Mouse (Mus musculus) Patski (cell line): ENCODE data around the gene Psmd3. TPM values are rescaled to one million over a fixed set of nuclear protein-coding genes. Genes with fewer than 3 reads are reported as not detected.
"Not testable (repeated sequence)": the region's sequence is repeated elsewhere in the genome, so short reads cannot be mapped to it uniquely, and the experiment has no call there.

Experiments
- ATAC-seq: fragments of 100-300 bp; one replicate; pipeline ENCODE4 v1.8.0; 2021
- CTCF ChIA-PET: fragments of 350-600 bp; sonication (Branson Sonifier 250); formaldehyde crosslinking; loops from one replicate; lab custom pipeline; 2022; ENCODE audit warnings: inconsistent platforms; lab: Charles Lee
- POLR2A ChIA-PET: fragments of 350-600 bp; sonication (Branson Sonifier 250); formaldehyde crosslinking; loops from one replicate; lab custom pipeline; 2022; ENCODE audit warnings: antibody characterized with exemption, inconsistent platforms; lab: Charles Lee
- DNase-seq: peaks from one replicate; pipeline ENCODE4 v3.0.0-alpha.2; 2011; ENCODE audit warnings: low read depth, low spot score
- H3K27me3 ChIP-seq: fragments of 371-371 bp; one replicate; pipeline ENCODE4 v1.5.1; 2021
- CTCF ChIP-seq: fragments of 100-300 bp; IDR thresholded peaks from one replicate; pipeline ENCODE4 v1.5.1; 2021
- in situ Hi-C: fragments of 300-500 bp; cut with MboI; formaldehyde crosslinking; loops from 3 replicates; pipeline ENCODE4 v1.11.1; 2018; ENCODE audit warnings: low pct_unique_long_range_greater_than_20kb, mixed read lengths
- polyA plus RNA-seq: library from polyadenylated mRNA; unstranded; gene quantifications from one replicate; pipeline ENCODE4 v1.2.3, GENCODE M21; 2021

Psmd3 gene
- polyA plus RNA-seq, 1 experiment from 2014 or later: 161 TPM

GRCm38 (mm10) chr11:98668984-98669383, 13.4 kb upstream of the Psmd3 start:
- DNase-seq (no peak), ATAC-seq (no peak)
- TF ChIP-seq CTCF: no peak
- ChIA-PET CTCF (no interaction called here), POLR2A (no interaction called here)
- in situ Hi-C loops: no loop called here
- peaks cover 5% of the 10 kb centered on the region for H3K27me3 ChIP-seq

- CTCF ChIA-PET: interaction anchor here (3.4 kb wide), 1 partner anchor 11 kb away, joined by 22 read pairs; no protein-coding TSS in a partner anchor
- peaks cover 5% of the 10 kb centered on the region for H3K27me3 ChIP-seq
- ATAC-seq: no peak
- DNase-seq: no peak
- in situ Hi-C loops: no loop called here
- POLR2A ChIA-PET: interaction anchor here (0.6 kb wide), 1 partner anchor 22 kb away, joined by 3 read pairs; no protein-coding TSS in a partner anchor
- TF ChIP-seq CTCF: no peak
These were observed 11.0 kb upstream of the Psmd3 start for GRCm38 (mm10) chr11:98671284-98671815.

GRCm38 (mm10) chr11:98671857-98672256, 10.5 kb upstream of the Psmd3 start:
- peak; percentile 47 for DNase-seq
- H3K27me3 ChIP-seq: peaks cover under 1% of the 10 kb centered on the region
- no peak for TF ChIP-seq CTCF
- in situ Hi-C loops: no loop called here
- ATAC-seq: peak; percentile 19
- POLR2A ChIA-PET: no interaction called here
- CTCF ChIA-PET: interaction anchor here (1.7 to 3.4 kb wide), 2 partner anchors 10 to 11 kb away, joined by 6 to 22 read pairs; partner anchors contain the start of gene Psmd3

GRCm38 (mm10) chr11:98672482-98672881, 9.9 kb upstream of the Psmd3 start:
- H3K27me3 ChIP-seq: no peaks in the 10 kb centered on the region
- in situ Hi-C loops: no loop called here
- DNase-seq (no peak), ATAC-seq (no peak)
- no peak for TF ChIP-seq CTCF
- ChIA-PET POLR2A (no interaction called here), CTCF (interaction anchor here (0.9 to 3.4 kb wide), 5 partner anchors 9 to 104 kb away, joined by 3 to 22 read pairs (median 3); partner anchors contain the start of genes Gsdma and Psmd3)

GRCm38 (mm10) chr11:98673136-98673535, 9.2 kb upstream of the Psmd3 start:
- H3K27me3 ChIP-seq, ATAC-seq, in situ Hi-C loops, POLR2A ChIA-PET, DNase-seq: not testable (repeated sequence)
- CTCF ChIA-PET: interaction anchor here (0.9 to 3.4 kb wide), 5 partner anchors 9 to 105 kb away, joined by 3 to 22 read pairs (median 3); partner anchors contain the start of genes Gsdma and Psmd3
- peak; percentile 75 for TF ChIP-seq CTCF

GRCm38 (mm10) chr11:98675829-98676363, 6.5 kb upstream of the Psmd3 start:
- H3K27me3 ChIP-seq: no peaks in the 10 kb centered on the region
- in situ Hi-C loops: no loop called here
- ChIA-PET CTCF (interaction anchor here (1.7 to 1.9 kb wide), 2 partner anchors 15 to 16 kb away, joined by 4 to 5 read pairs; no protein-coding TSS in a partner anchor), POLR2A (no interaction called here)
- DNase-seq (no peak), ATAC-seq (no peak)
- TF ChIP-seq CTCF: no peak

- CTCF ChIA-PET: no interaction called here
- in situ Hi-C loops: no loop called here
- H3K27me3 ChIP-seq: no peaks in the 10 kb centered on the region
- ATAC-seq (no peak), DNase-seq (no peak)
- peak; percentile 20 for TF ChIP-seq CTCF
- POLR2A ChIA-PET: no interaction called here
These were observed 2.3 kb upstream of the Psmd3 start for GRCm38 (mm10) chr11:98680023-98680422.

GRCm38 (mm10) chr11:98680595-98680994, 1.8 kb upstream of the Psmd3 start:
- POLR2A ChIA-PET, CTCF ChIA-PET, ATAC-seq, DNase-seq, H3K27me3 ChIP-seq, in situ Hi-C loops: not testable (repeated sequence)

- no peak for TF ChIP-seq CTCF
- in situ Hi-C loops: no loop called here
- ATAC-seq: no peak
- ChIA-PET POLR2A (interaction anchor here (0.7 kb wide), 1 partner anchor 95 kb away, joined by 6 read pairs; no protein-coding TSS in a partner anchor), CTCF (interaction anchor here (1.2 to 1.9 kb wide), 3 partner anchors 8 to 106 kb away, joined by 3 to 9 read pairs (median 6); no protein-coding TSS in a partner anchor)
- no peaks in the 10 kb centered on the region for H3K27me3 ChIP-seq
- DNase-seq: no peak
These were observed 1.2 kb upstream of the Psmd3 start for GRCm38 (mm10) chr11:98681186-98681585.

- DNase-seq (no peak), ATAC-seq (no peak)
- POLR2A ChIA-PET: interaction anchor here (0.7 to 1.5 kb wide), 3 partner anchors 9 to 114 kb away, joined by 3 to 4 read pairs (median 3); no protein-coding TSS in a partner anchor
- TF ChIP-seq CTCF: no peak
- CTCF ChIA-PET: interaction anchor here (1.4 to 1.9 kb wide), 2 partner anchors 10 to 22 kb away, joined by 6 to 9 read pairs; no protein-coding TSS in a partner anchor
- in situ Hi-C loops: no loop called here
- no peaks in the 10 kb centered on the region for H3K27me3 ChIP-seq
These were observed 457 bp downstream of the Psmd3 start for GRCm38 (mm10) chr11:98682811-98683210.

- ChIA-PET CTCF (no interaction called here), POLR2A (no interaction called here)
- no peak for ATAC-seq
These were observed 3.3 kb downstream of the Psmd3 start for GRCm38 (mm10) chr11:98685642-98686041.

More at GRCm38 (mm10) chr11:98685642-98686041, 3.3 kb downstream of the Psmd3 start:
- in situ Hi-C loops: no loop called here
- TF ChIP-seq CTCF: no peak
- no peaks in the 10 kb centered on the region for H3K27me3 ChIP-seq
- no peak for DNase-seq
